9 mouse cellular contexts compared by ENCODE assay signal in genomic region chr12:80021030-80021473, GRCm38 (mm10).
DNase-seq lines count a peak whose midpoint lies in the region; ATAC-seq and TF ChIP-seq lines count a peak whose summit lies in the region.
"Had no signal": no experiment of that assay in that cellular context is flagged by ENCODE, and none has a peak within 500 bp of the region (broad histone marks: within the 10 kb centered on the region; RNA-seq: fewer than 3 reads in every experiment).

No protein-coding gene starts in this region.

- peaks cover 59% of the 10 kb centered on the region for H3K4me1 ChIP-seq in kidney, embryonic 15.5 days
- H3K4me1 ChIP-seq in forebrain, embryonic 14.5 days (ENCODE audit: control insufficient read depth, insufficient read depth, low read length), result peaks cover 24% of the 10 kb centered on the region
- H3K4me1 ChIP-seq in midbrain, embryonic 12.5 days, result peaks cover 45% of the 10 kb centered on the region
- 0 out of 2 replicates have a peak, but pooled peaks cover 3% of the 10 kb centered on the region for H3K4me1 ChIP-seq in liver, postnatal 0 days (ENCODE audit: insufficient read depth)

- H3K9me3 ChIP-seq in kidney, embryonic 15.5 days (replicated peaks), result no peaks in the 10 kb centered on the region
- H3K9me3 ChIP-seq in forebrain, embryonic 14.5 days (replicated peaks; ENCODE audit: control insufficient read depth, low read length), result no peaks in the 10 kb centered on the region
- no peaks in the 10 kb centered on the region for H3K9me3 ChIP-seq in midbrain, embryonic 12.5 days
- H3K9me3 ChIP-seq in liver, postnatal 0 days (ENCODE audit: low read length), result no peaks in the 10 kb centered on the region

- no peaks in the 10 kb centered on the region for H3K27me3 ChIP-seq in kidney, embryonic 15.5 days
- no peaks in the 10 kb centered on the region for H3K27me3 ChIP-seq in forebrain, embryonic 14.5 days (replicated peaks; ENCODE audit: control insufficient read depth, insufficient read depth, low read length)
- H3K27me3 ChIP-seq in midbrain, embryonic 12.5 days, result no peaks in the 10 kb centered on the region
- H3K27me3 ChIP-seq in liver, postnatal 0 days (ENCODE audit: insufficient read depth, low read length), result no peaks in the 10 kb centered on the region

- no peak for TF ChIP-seq EP300 in liver, postnatal 0 days (IDR thresholded peaks at IDR 0.05; ENCODE audit: low read depth)

- 7% methylated on average over 6 of the region's 6 CpGs for WGBS in kidney, embryonic 15.5 days
- 2% methylated on average over 6 of the region's 6 CpGs for WGBS in forebrain, embryonic 14.5 days
- 2% methylated on average over 6 of the region's 6 CpGs for WGBS in midbrain, embryonic 12.5 days
- WGBS in liver, postnatal 0 days (ENCODE audit: insufficient replicate concordance), result 59% methylated on average over 6 of the region's 6 CpGs

- DNase-seq in kidney, postnatal 25 days, result no peak
- peak; percentile 57 for DNase-seq in embryo, embryonic 10 days (ENCODE audit: low spot score)
- peak; percentile 36 for DNase-seq in forebrain, embryonic 14.5 days (ENCODE audit: low spot score)
- DNase-seq in layer of hippocampus, adult 8-10 months (ENCODE audit: low spot score in 2 of 2), result no peak
- DNase-seq in liver, postnatal 0 days, result no peak
- DNase-seq in left cerebral cortex, postnatal 36 days (ENCODE audit: low spot score in 2 of 2), result no peak
- DNase-seq: adrenal gland, postnatal 14 days had no signal

- ATAC-seq in kidney, embryonic 15.5 days (replicated peaks; ENCODE audit: low FRiP score), result peak; percentile 87
- ATAC-seq in forebrain, embryonic 14.5 days, result peak; percentile 37; the same call in 1 of the 2 replicates
- ATAC-seq in midbrain, embryonic 12.5 days (ENCODE audit: low FRiP score, low read depth), result peak; percentile 41; the same call in 1 of the 2 replicates
- ATAC-seq in liver, postnatal 0 days, result no peak; the same call in 1 of the 2 replicates

- no peak overlapping the region for H3K9ac ChIP-seq in kidney, embryonic 15.5 days
- no peak overlapping the region for H3K9ac ChIP-seq in forebrain, embryonic 14.5 days (ENCODE audit: low read length)
- H3K9ac ChIP-seq in midbrain, embryonic 12.5 days (replicated peaks), result peak overlapping the region; percentile 29; the same call in 1 of the 2 replicates
- no peak overlapping the region for H3K9ac ChIP-seq in liver, postnatal 0 days (replicated peaks)

- peak overlapping the region; percentile 16 for H3K4me3 ChIP-seq in kidney, embryonic 15.5 days (replicated peaks)
- H3K4me3 ChIP-seq in forebrain, embryonic 14.5 days (ENCODE audit: low read depth, low read length), result no peak overlapping the region
- peak overlapping the region; percentile 10; the same call in 1 of the 2 replicates for H3K4me3 ChIP-seq in midbrain, embryonic 12.5 days
- H3K4me3 ChIP-seq in liver, postnatal 0 days (ENCODE audit: low read depth, low read length), result no peak overlapping the region

- intact Hi-C loops in left cerebral cortex, postnatal 36 days (cut with DNase I), result no loop called here

- no peaks in the 10 kb centered on the region for H3K36me3 ChIP-seq in kidney, embryonic 15.5 days
- H3K36me3 ChIP-seq in forebrain, embryonic 14.5 days (ENCODE audit: control insufficient read depth, insufficient read depth, low read length), result no peaks in the 10 kb centered on the region
- H3K36me3 ChIP-seq in midbrain, embryonic 12.5 days, result no peaks in the 10 kb centered on the region
- no peaks in the 10 kb centered on the region for H3K36me3 ChIP-seq in liver, postnatal 0 days (replicated peaks; ENCODE audit: insufficient read depth, low read length)

- peak overlapping the region; percentile 95 for H3K27ac ChIP-seq in kidney, embryonic 15.5 days
- H3K27ac ChIP-seq in forebrain, embryonic 14.5 days (ENCODE audit: low read depth, low read length), result 0 out of 2 replicates have a peak overlapping the region, but pooled peaks have one; percentile 65
- peak overlapping the region; percentile 86 for H3K27ac ChIP-seq in midbrain, embryonic 12.5 days (replicated peaks)
- no peak overlapping the region for H3K27ac ChIP-seq in liver, postnatal 0 days (ENCODE audit: low read depth)

- TF ChIP-seq CTCF in liver, postnatal 0 days (IDR thresholded peaks at IDR 0.05; ENCODE audit: low read depth), result no peak

- H3K4me2 ChIP-seq in kidney, embryonic 15.5 days, result peak overlapping the region; percentile 49
- no peak overlapping the region for H3K4me2 ChIP-seq in forebrain, embryonic 14.5 days (ENCODE audit: low read length)
- peak overlapping the region; percentile 47 for H3K4me2 ChIP-seq in midbrain, embryonic 12.5 days (replicated peaks)
- H3K4me2 ChIP-seq in liver, postnatal 0 days (ENCODE audit: low read depth, low read length), result no peak overlapping the region

Comparison
In these comparisons a context has a peak if more than half of its experiments do, and no peak if none do; other contexts are left out.
1. H3K4me2 ChIP-seq: peak in kidney, embryonic 15.5 days (single experiment) and midbrain, embryonic 12.5 days (single experiment); none in forebrain, embryonic 14.5 days (single experiment) and liver, postnatal 0 days (single experiment).
2. H3K4me3 ChIP-seq: peak in kidney, embryonic 15.5 days (single experiment) and midbrain, embryonic 12.5 days (single experiment); none in forebrain, embryonic 14.5 days (single experiment) and liver, postnatal 0 days (single experiment).
3. DNase-seq: peak in embryo, embryonic 10 days (single experiment) and forebrain, embryonic 14.5 days (single experiment); none in kidney, postnatal 25 days (0 of 2), layer of hippocampus, adult 8-10 months (0 of 2), liver, postnatal 0 days (single experiment) and left cerebral cortex, postnatal 36 days (0 of 2).